Mouse (Mus musculus) frontal cortex, postnatal 10 days (tissue): ENCODE measurements around the gene Evc2.

Source experiments
- DNase-seq, 2 experiments: peaks; one replicate each; pipeline ENCODE4 v3.0.0; 2022; ENCODE audit warnings: low spot score in 2 of 2, mixed read lengths in 1 of 2

Evc2 gene

DNA sequence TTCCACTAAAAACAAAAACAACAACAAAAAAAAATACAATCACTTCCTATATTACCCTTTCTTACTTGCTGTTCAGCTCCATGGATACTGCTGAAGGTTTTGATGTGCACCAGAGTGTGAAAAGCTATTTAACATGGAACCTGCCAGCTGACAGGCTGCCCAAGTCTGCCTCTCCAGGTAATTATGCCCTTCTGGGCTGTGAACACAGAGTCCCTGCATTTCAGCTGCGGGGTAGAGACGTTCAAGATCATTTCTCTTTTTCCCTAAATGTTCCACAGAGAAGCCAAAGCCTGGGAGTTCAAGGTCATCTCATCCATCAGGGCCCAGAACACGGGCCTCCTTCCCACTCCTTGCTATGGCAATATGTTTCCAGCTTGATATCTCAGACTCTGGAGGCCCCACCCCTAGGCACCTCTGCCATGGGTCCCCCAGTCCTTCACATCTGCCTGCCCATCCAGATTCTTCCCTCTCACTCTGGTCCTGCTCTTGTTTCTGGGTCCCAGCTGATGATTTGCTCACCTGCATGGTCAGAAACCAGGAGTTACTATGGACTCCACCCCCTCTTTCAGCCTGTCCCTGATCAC lies 133.8 kb downstream of the Evc2 start:
- DNase-seq: no peak
